Mouse (Mus musculus) erythroblast, embryonic 14.5 days (primary cell): ENCODE data around the gene Brca1.

Experiments
- GATA1 ChIP-seq: IDR thresholded peaks from 2 replicates; pipeline ENCODE4 v1.6.1; 2012; ENCODE audit warnings: low read length, inconsistent platforms, mixed read lengths
- TAL1 ChIP-seq: IDR thresholded peaks from 3 replicates; pipeline ENCODE4 v1.6.1; 2012; ENCODE audit warnings: low read length, inconsistent platforms, mixed read lengths

GRCm38 (mm10) chr11:101448274-101448746 is 103.4 kb downstream of the Brca1 start, which contains the start of gene Ifi35:
- TF ChIP-seq GATA1 (no peak), TAL1 (no peak)
